Mouse (Mus musculus) kidney, postnatal 36 days (tissue): ENCODE measurements around the gene Prdm2.
A peak's percentile ranks its signal among the peaks of the same experiment; 100 is the strongest.

Experiments used
- DNase-seq, 2 experiments: peaks; one replicate each; pipeline ENCODE4 v3.0.0; 2021 to 2022; ENCODE audit warnings: mixed read lengths in 2 of 2

Prdm2 gene

GRCm38 (mm10) chr4:143147666-143148065, 65.1 kb downstream of the Prdm2 start:
- no peak for DNase-seq

- DNase-seq: no peak
These were observed 69.2 kb downstream of the Prdm2 start for GRCm38 (mm10) chr4:143143615-143144014.

GRCm38 (mm10) chr4:143141645-143142259, 71.0 kb downstream of the Prdm2 start:
- no peak for DNase-seq

GRCm38 (mm10) chr4:143140940-143141339, 71.9 kb downstream of the Prdm2 start:
- DNase-seq: no peak

DNA sequence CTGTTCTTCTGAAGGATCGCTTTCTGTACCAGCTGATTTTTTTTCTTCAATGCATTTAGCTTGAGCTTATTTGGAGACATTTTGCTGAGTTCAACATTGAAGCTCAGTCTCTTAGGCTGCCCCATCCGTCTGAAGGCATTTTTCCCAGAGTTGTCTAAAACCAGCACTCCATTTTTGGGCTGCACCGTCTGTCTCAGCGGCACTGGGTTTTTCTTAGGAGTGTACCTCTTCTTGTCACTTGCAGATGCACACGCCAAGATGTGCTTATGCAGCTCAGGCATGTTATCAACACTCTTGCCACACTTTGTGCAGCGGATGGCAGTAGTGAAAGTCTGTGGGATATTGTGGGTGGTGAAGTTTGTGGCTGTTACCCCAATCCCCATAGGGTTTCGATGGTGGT, 80.4 kb downstream of the Prdm2 start:
- no peak for DNase-seq

- DNase-seq: no peak
These were observed 82.4 kb downstream of the Prdm2 start for GRCm38 (mm10) chr4:143130441-143130840.

- DNase-seq: no peak
These were observed 83.5 kb downstream of the Prdm2 start for GRCm38 (mm10) chr4:143129261-143129760.

- DNase-seq: no peak
These were observed 85.6 kb downstream of the Prdm2 start for GRCm38 (mm10) chr4:143127171-143127570.

GRCm38 (mm10) chr4:143126476-143126875, 86.3 kb downstream of the Prdm2 start:
- DNase-seq: no peak

- DNase-seq: no peak
These were observed 87.5 kb downstream of the Prdm2 start for GRCm38 (mm10) chr4:143125290-143125689.

- no peak for DNase-seq
These were observed 89.8 kb downstream of the Prdm2 start for GRCm38 (mm10) chr4:143123043-143123442.

GRCm38 (mm10) chr4:143121174-143121573, 91.6 kb downstream of the Prdm2 start:
- DNase-seq: no peak

DNA sequence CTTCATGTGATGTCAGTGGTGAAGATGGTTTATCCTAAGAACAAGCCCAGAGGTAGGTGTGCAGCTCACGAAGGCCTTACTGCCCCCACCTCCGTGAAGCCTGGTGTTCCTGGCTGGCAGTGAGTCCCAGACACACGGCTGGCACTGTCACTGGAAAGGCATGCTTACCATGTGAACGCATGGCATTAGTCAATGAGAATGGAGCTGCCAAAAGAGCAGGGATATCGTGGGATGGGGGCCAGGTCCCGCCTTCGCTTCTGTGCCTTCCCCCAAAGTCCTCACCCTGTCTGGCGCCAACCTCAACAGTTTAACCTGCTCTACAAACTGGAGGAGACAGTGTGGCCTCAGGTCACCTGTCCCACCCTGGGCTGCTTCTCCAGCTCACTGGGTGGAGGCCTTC, 92.8 kb downstream of the Prdm2 start:
- DNase-seq: no peak

DNA sequence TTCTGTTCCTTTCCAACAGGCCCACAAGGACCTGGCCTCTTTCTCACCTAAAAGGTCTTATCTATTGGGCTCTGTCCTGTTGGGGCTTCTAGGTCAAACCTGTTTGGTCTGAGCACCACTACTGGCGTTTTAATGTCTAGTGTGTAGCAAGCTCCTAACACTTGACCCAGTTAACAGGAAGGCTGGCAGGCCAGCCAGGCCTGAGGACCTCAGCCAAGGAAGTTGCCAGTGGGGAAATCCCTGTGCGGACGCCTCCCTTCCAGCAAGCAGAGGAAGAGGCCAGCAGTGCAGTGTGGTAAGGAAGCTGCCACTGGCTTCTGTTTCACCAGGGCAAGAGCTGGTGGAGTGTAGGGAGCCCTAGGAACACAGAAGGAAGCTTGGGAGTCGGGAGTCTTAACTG, 94.0 kb downstream of the Prdm2 start:
- DNase-seq: peak; percentile 56 to 64

DNA sequence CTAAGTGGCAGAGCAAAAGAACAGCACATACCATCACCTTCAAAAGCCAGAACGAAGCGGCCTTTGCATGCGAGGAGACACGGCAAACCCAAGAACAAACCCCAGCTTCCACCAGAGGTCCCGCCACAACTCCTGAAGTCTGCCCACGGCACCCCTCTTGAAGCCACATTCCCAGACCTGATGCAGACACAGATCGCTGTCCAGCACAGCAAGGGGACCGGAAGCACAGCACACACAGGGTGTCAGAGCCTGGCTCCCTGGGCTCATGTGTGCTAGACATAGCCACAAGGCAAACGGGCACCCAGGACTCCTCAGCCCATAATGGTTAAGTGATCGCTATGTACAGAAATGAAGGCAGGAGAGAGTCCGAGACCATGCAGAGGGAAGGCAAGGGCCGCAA, 96.9 kb downstream of the Prdm2 start:
- no peak for DNase-seq

DNA sequence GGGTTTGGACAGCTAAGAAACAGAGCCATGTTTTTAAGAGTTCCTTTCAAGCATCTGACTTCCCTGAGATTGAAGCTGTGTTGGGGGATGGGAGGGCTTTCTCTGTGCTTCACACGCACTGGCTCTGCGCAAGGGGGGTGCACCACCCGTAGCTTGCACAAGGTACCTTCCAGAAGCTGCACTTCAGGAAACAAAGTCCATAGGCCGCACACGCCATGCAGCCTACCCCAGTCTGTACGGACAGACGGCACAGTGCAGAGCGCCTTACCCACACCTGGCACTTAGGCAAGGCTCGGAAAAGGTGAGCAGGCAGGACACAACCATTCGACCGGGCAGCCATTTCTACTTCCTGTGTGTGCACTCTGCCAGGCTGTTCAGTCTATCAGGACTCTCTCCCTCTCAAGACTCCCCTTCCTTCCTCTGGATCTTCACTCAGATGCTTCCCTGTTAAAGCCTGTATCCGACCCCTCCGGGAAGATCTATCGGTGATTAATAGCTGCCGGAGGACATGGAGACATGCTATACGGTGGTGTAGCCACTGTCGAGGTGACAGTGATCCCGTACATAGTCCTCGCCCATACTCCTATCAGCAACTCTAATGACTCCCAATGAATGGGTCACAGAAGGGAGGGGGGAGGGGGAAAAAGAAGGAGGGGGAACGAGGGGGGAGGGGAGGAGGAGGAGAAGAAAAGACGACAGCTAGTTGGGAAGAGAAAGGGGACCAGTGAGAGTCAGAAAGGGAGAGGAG, 98.4 kb downstream of the Prdm2 start:
- DNase-seq: no peak

- DNase-seq: peak; percentile 59 to 80
These were observed 99.8 kb downstream of the Prdm2 start for GRCm38 (mm10) chr4:143112985-143113384.

DNA sequence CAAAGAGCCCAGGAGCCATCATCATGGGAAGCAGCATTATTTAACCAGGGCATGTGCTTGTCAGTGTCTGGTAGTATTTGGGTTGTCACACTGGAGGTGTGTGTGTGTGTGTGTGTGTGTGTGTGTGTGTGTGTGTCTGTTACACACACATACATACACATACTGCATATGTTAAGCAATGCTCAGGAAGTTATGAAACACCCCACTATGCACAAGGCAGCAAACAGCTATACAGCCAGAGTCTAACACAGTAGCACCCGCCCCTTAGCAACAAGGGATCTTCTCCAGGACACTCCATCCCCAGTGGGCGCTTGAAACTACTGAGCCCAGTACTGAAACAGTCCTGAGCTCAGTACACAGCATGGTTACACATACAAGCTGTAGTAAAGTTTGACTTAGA, 100.4 kb downstream of the Prdm2 start:
- no peak for DNase-seq

GRCm38 (mm10) chr4:143111872-143112271, 100.9 kb downstream of the Prdm2 start:
- DNase-seq: no peak

GRCm38 (mm10) chr4:143108552-143108951, 104.2 kb downstream of the Prdm2 start:
- DNase-seq: peak; percentile 53 to 57

GRCm38 (mm10) chr4:143106971-143107370, 105.8 kb downstream of the Prdm2 start:
- no peak for DNase-seq

- no peak for DNase-seq
These were observed 106.2 kb downstream of the Prdm2 start for GRCm38 (mm10) chr4:143106566-143106965.

- no peak for DNase-seq
These were observed 108.1 kb downstream of the Prdm2 start for GRCm38 (mm10) chr4:143104739-143105138.

DNA sequence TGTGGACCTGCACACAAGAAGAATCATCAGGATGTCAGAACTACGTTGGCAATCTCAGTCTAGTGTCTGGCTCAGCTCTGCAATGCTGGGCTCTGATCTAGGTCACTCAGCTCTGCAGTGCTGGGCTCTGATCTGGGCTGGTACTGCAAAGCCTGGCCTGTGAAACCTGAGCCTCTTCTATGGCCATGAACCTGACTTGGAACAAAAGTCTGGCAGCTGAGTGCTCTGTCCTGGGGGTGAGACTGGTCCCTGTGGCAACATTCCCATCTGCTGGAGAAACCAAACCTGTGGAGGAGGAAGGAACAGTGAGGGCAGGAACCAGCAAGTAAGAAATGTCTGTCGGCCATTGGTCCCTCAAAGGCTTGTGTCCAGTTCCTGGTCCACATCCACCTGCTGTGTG, 109.0 kb downstream of the Prdm2 start:
- no peak for DNase-seq
